Mouse (Mus musculus) intestine, embryonic 15.5 days (tissue): ENCODE measurements around the gene Shisal1. TPM values are rescaled to one million over a fixed set of nuclear protein-coding genes. Genes with fewer than 3 reads are reported as not detected.

Experiments used
- ATAC-seq: fragments of 200-750 bp; cut with Nextera tagmentation; 2 replicates; pipeline ENCODE4 v1.8.0; 2017; ENCODE audit warnings: moderate TSS enrichment, moderate library complexity
- H3K27ac ChIP-seq: fragments of 300-500 bp; sonication (generic); 2 replicates; pipeline ENCODE4 v1.5.1; 2015; ENCODE audit warnings: mild to moderate bottlenecking, inconsistent platforms
- H3K27me3 ChIP-seq: fragments of 300-500 bp; sonication (generic); replicated peaks from 2 replicates; pipeline ENCODE4 v1.6.1; 2015; ENCODE audit warnings: inconsistent platforms
- H3K36me3 ChIP-seq: fragments of 300-500 bp; sonication (generic); 2 replicates; pipeline ENCODE4 v1.6.1; 2015; ENCODE audit warnings: inconsistent platforms
- H3K4me1 ChIP-seq: fragments of 300-500 bp; sonication (generic); replicated peaks from 2 replicates; pipeline ENCODE4 v1.6.1; 2015; ENCODE audit warnings: inconsistent platforms
- H3K4me2 ChIP-seq: fragments of 300-500 bp; sonication (generic); replicated peaks from 2 replicates; pipeline ENCODE4 v1.6.1; 2015; ENCODE audit warnings: mild to moderate bottlenecking, inconsistent platforms
- H3K4me3 ChIP-seq: fragments of 300-500 bp; sonication (generic); replicated peaks from 2 replicates; pipeline ENCODE4 v1.5.1; 2015; ENCODE audit warnings: inconsistent platforms
- H3K9ac ChIP-seq: fragments of 300-500 bp; sonication (generic); 2 replicates; pipeline ENCODE4 v1.6.1; 2015; ENCODE audit warnings: inconsistent platforms
- H3K9me3 ChIP-seq: fragments of 300-500 bp; sonication (generic); 2 replicates; pipeline ENCODE4 v1.6.1; 2016; ENCODE audit warnings: inconsistent platforms
- WGBS: fragments of 180-500 bp; shearing (Covaris S2); methylation state at CpG from one replicate; pipeline ENCODE4 v1.1.7; 2015; 5-methylcytosine and 5-hydroxymethylcytosine counted together
- polyA plus RNA-seq: library from polyadenylated mRNA; unstranded; fragments of >200 nt; fragmentation: Nextera tagmentation; extraction: Ambion mirVana; gene quantifications from 2 replicates; pipeline ENCODE4 v1.2.1, GENCODE M21; 2015

Shisal1 gene
- polyA plus RNA-seq, 1 experiment from 2014 or later = 2.2 TPM

- no peak overlapping the region for H3K4me3 ChIP-seq
- ATAC-seq = no peak
- no peak overlapping the region for H3K4me2 ChIP-seq
- no peaks in the 10 kb centered on the region for H3K36me3 ChIP-seq
- H3K27ac ChIP-seq = no peak overlapping the region
- WGBS = 65% methylated on average over 13 of the region's 13 CpGs
- H3K4me1 ChIP-seq = 0 out of 2 replicates have a peak, but pooled peaks cover 7% of the 10 kb centered on the region
- H3K27me3 ChIP-seq = no peaks in the 10 kb centered on the region; the same call in 1 of the 2 replicates
- H3K9ac ChIP-seq = no peak overlapping the region
- H3K9me3 ChIP-seq = no peaks in the 10 kb centered on the region
These were observed 29.2 kb downstream of the Shisal1 start for GRCm38 (mm10) chr15:84417592-84418265.

GRCm38 (mm10) chr15:84417017-84417416 is 29.9 kb downstream of the Shisal1 start:
- Histone ChIP-seq H3K4me1 (0 out of 2 replicates have a peak, but pooled peaks cover 4% of the 10 kb centered on the region), H3K4me2 (no peak overlapping the region)

GRCm38 (mm10) chr15:84414040-84414848 is 32.7 kb downstream of the Shisal1 start:
- 0 out of 2 replicates have a peak, but pooled peaks cover 4% of the 10 kb centered on the region for H3K4me1 ChIP-seq
- H3K4me2 ChIP-seq = no peak overlapping the region
- 0 out of 2 replicates have a peak, but pooled peaks have one; percentile 17 for ATAC-seq
- H3K9ac ChIP-seq = no peak overlapping the region
- no peaks in the 10 kb centered on the region for H3K27me3 ChIP-seq
- H3K27ac ChIP-seq = 0 out of 2 replicates have a peak overlapping the region, but pooled peaks have one; percentile 15
- 48% methylated on average over 9 of the region's 9 CpGs for WGBS
- H3K9me3 ChIP-seq = no peaks in the 10 kb centered on the region
- no peak overlapping the region for H3K4me3 ChIP-seq
- H3K36me3 ChIP-seq = no peaks in the 10 kb centered on the region

More at GRCm38 (mm10) chr15:84417017-84417416, 29.9 kb downstream of the Shisal1 start:
- Histone ChIP-seq H3K27me3 (no peaks in the 10 kb centered on the region; the same call in 1 of the 2 replicates), H3K9ac (no peak overlapping the region), H3K27ac (no peak overlapping the region), H3K4me3 (no peak overlapping the region), H3K9me3 (no peaks in the 10 kb centered on the region), H3K36me3 (no peaks in the 10 kb centered on the region)
- no peak for ATAC-seq
- WGBS = 72% methylated on average over 14 of the region's 14 CpGs

DNA sequence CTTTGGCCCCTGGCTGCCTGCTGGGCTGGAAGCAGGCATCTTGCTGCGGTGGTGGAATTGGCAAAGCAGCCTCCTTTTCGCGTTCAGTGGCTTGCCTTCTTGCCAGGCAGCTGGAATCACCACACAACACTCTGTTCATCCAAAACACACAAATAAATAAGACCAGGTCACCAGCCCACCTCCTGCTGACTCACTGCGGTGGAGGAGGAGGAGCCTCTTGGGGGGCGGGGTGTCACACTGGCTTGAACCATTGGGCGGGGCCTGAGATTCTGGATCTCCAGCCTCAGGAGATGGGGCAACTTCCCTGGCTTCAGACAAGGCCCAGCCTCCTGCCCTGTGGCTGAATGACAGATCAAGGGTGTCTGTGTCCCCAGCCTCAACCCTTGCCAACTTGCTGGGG is 34.5 kb downstream of the Shisal1 start:
- Histone ChIP-seq H3K27me3 (no peaks in the 10 kb centered on the region), H3K4me3 (no peak overlapping the region), H3K4me1 (0 out of 2 replicates have a peak, but pooled peaks cover 4% of the 10 kb centered on the region), H3K9me3 (no peaks in the 10 kb centered on the region), H3K36me3 (no peaks in the 10 kb centered on the region), H3K27ac (no peak overlapping the region), H3K4me2 (no peak overlapping the region), H3K9ac (no peak overlapping the region)
- WGBS = 19% methylated on average over 6 of the region's 6 CpGs
- ATAC-seq = peak; percentile 62; the same call in 1 of the 2 replicates

DNA sequence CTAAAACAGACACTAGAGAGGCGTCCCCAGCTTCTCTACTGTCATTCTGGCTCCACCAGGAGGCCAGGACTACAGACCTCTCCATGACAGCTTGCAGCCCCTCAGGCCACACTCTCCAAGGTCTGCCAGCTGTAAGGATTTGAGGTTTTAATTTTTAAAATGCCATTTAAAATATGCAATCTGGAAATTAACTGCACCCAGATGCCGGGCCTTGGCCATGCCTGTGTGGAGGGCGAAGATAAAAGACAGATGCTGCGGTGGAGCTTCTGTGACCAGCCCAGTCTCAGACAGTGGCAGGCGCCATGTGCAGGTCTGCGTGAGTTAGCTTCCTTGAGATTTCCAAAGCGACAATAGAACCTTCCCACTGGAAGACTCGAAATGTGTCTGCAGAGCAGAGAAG is 36.8 kb downstream of the Shisal1 start:
- no peak for ATAC-seq
- WGBS = 69% methylated on average over 8 of the region's 8 CpGs
- no peak overlapping the region for H3K4me2 ChIP-seq
- no peak overlapping the region for H3K27ac ChIP-seq
- no peaks in the 10 kb centered on the region for H3K27me3 ChIP-seq
- H3K36me3 ChIP-seq = no peaks in the 10 kb centered on the region
- H3K4me1 ChIP-seq = 0 out of 2 replicates have a peak, but pooled peaks cover 4% of the 10 kb centered on the region
- no peak overlapping the region for H3K9ac ChIP-seq
- no peaks in the 10 kb centered on the region for H3K9me3 ChIP-seq
- no peak overlapping the region for H3K4me3 ChIP-seq

- Histone ChIP-seq H3K27me3 (no peaks in the 10 kb centered on the region), H3K9ac (no peak overlapping the region), H3K36me3 (no peaks in the 10 kb centered on the region), H3K9me3 (no peaks in the 10 kb centered on the region), H3K27ac (no peak overlapping the region), H3K4me1 (no peaks in the 10 kb centered on the region), H3K4me2 (no peak overlapping the region), H3K4me3 (no peak overlapping the region)
- no peak for ATAC-seq
- 43% methylated on average over 3 of the region's 3 CpGs for WGBS
These were observed 38.3 kb downstream of the Shisal1 start for GRCm38 (mm10) chr15:84408576-84408975.

DNA sequence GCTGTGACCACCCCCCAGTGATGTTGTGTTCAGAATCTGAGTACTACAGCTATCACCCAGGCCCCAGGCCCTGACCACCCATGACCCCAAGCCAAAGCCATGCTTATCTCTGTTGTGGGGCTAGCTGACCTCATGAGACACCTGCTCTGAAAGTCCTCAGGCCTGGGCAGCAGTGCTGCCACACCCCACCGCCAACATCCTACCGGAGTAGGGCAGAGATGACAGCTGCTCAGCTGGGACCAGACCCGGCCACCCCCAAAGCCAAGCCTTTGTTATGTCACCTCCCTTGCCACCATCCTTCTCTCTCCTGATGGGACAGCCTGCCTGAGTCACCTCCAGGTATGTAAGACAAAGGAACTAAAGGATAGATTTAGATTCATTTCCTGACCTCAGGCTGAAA is 41.1 kb downstream of the Shisal1 start:
- Histone ChIP-seq H3K4me3 (no peak overlapping the region), H3K27ac (no peak overlapping the region), H3K27me3 (no peaks in the 10 kb centered on the region), H3K36me3 (no peaks in the 10 kb centered on the region), H3K9me3 (no peaks in the 10 kb centered on the region), H3K9ac (no peak overlapping the region), H3K4me2 (no peak overlapping the region), H3K4me1 (no peaks in the 10 kb centered on the region)
- 91% methylated on average over 3 of the region's 3 CpGs for WGBS
- no peak for ATAC-seq

GRCm38 (mm10) chr15:84403454-84404113 is 43.3 kb downstream of the Shisal1 start:
- Histone ChIP-seq H3K4me3 (no peak overlapping the region), H3K9me3 (no peaks in the 10 kb centered on the region), H3K27ac (no peak overlapping the region), H3K27me3 (no peaks in the 10 kb centered on the region), H3K9ac (no peak overlapping the region), H3K4me2 (no peak overlapping the region), H3K4me1 (no peaks in the 10 kb centered on the region), H3K36me3 (no peaks in the 10 kb centered on the region)
- WGBS = 70% methylated on average over 10 of the region's 10 CpGs
- peak; percentile 53; the same call in 1 of the 2 replicates for ATAC-seq

- no peak overlapping the region for H3K4me2 ChIP-seq
- H3K9me3 ChIP-seq = no peaks in the 10 kb centered on the region
- no peaks in the 10 kb centered on the region for H3K27me3 ChIP-seq
- no peak overlapping the region for H3K4me3 ChIP-seq
- H3K4me1 ChIP-seq = 0 out of 2 replicates have a peak, but pooled peaks cover 10% of the 10 kb centered on the region
- no peaks in the 10 kb centered on the region for H3K36me3 ChIP-seq
- H3K9ac ChIP-seq = no peak overlapping the region
- H3K27ac ChIP-seq = no peak overlapping the region
- no peak for ATAC-seq
- 78% methylated on average over 4 of the region's 4 CpGs for WGBS
These were observed 48.3 kb downstream of the Shisal1 start for GRCm38 (mm10) chr15:84398617-84399016.

GRCm38 (mm10) chr15:84397663-84398169 is 49.2 kb downstream of the Shisal1 start:
- no peak overlapping the region for H3K27ac ChIP-seq
- no peaks in the 10 kb centered on the region for H3K27me3 ChIP-seq
- H3K9ac ChIP-seq = no peak overlapping the region
- no peak for ATAC-seq
- H3K4me2 ChIP-seq = no peak overlapping the region
- 0 out of 2 replicates have a peak, but pooled peaks cover 13% of the 10 kb centered on the region for H3K4me1 ChIP-seq
- H3K4me3 ChIP-seq = no peak overlapping the region
- H3K36me3 ChIP-seq = no peaks in the 10 kb centered on the region
- no peaks in the 10 kb centered on the region for H3K9me3 ChIP-seq
- WGBS = 63% methylated on average over 14 of the region's 14 CpGs

DNA sequence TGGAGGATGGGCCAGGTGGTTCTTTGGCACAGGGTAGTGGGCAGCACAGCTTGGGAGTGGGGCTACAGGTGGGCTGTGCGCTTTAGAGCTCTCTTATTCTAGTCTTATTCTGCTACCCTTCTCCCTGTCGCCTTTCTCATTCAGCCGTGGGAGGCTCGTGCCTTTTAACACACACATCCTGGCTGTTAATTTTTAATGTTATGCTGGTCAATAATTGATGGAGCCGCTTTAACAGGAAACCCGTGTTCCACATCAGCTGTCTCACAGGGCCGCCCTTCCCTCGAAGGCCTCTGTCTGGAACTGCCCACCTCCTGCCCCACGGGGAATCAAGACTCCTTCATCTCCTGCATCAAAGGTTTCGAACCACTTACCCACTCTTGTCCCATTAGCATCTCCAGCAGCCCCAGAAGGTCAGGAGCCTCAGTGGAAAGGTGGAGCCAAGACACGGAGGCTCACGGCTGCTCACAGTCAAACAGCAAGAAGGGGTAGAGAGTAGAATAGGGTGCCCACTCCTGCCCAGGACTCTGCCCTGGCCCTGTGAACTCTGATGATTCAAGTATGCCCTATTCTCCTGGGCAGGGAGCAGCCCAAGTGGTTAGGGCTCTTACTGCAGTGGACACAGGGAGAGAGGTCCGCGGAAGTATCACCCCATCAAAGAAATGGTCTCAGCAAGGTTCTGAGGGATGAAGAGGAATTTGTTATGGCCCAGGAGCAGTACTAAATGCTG is 51.4 kb downstream of the Shisal1 start:
- H3K9ac ChIP-seq = no peak overlapping the region
- no peak overlapping the region for H3K4me3 ChIP-seq
- H3K4me1 ChIP-seq = 0 out of 2 replicates have a peak, but pooled peaks cover 13% of the 10 kb centered on the region
- no peaks in the 10 kb centered on the region for H3K9me3 ChIP-seq
- H3K36me3 ChIP-seq = no peaks in the 10 kb centered on the region
- H3K27me3 ChIP-seq = no peaks in the 10 kb centered on the region
- peak; percentile 57 for ATAC-seq
- H3K27ac ChIP-seq = no peak overlapping the region
- H3K4me2 ChIP-seq = no peak overlapping the region
- WGBS = 63% methylated on average over 14 of the region's 14 CpGs
